Mouse (Mus musculus): ENCODE results near the gene Dpp3.

GRCm38 (mm10) chr19:4876241-4876640, 51.8 kb downstream of the Dpp3 start:
- TF ChIP-seq POLR2A (IDR thresholded peaks at IDR 0.05; ENCODE audit: extremely low read depth, insufficient read depth, low read length) = no peak
- no peak for TF ChIP-seq CTCF (IDR thresholded peaks at IDR 0.05; ENCODE audit: low read depth, low read length)
